Mouse (Mus musculus) kidney, adult 2 months (tissue): Measurements from ENCODE around the gene Reep3.

Experiments
- CTCF ChIP-seq: fragments of 200-500 bp; conservative IDR thresholded peaks from 2 replicates; pipeline ENCODE4 v1.5.1; 2011; ENCODE audit warnings: low read depth, mild to moderate bottlenecking, control low read depth, low read length, moderate library complexity, mixed read lengths; ENCODE audit not compliant: insufficient read depth, insufficient read length
- POLR2A ChIP-seq: fragments of 200-500 bp; IDR thresholded peaks from one replicate; pipeline ENCODE4 v1.6.1; 2011; ENCODE audit warnings: low read depth, low read length, control low read depth

- TF ChIP-seq CTCF: no peak
- TF ChIP-seq POLR2A: no peak
These were observed 23.4 kb upstream of the Reep3 start for GRCm38 (mm10) chr10:67120180-67120579.
